Mouse (Mus musculus): ENCODE measurements around the gene Ift88.

GRCm38 (mm10) chr14:57423432-57424211 lies at the start of gene Ift88:
- TF ChIP-seq CTCF (IDR thresholded peaks at IDR 0.05; ENCODE audit: control insufficient read depth, insufficient read depth, insufficient read length) (no peak), MYOG (IDR thresholded peaks at IDR 0.05; ENCODE audit: control insufficient read depth, extremely low read depth, insufficient read length) (no peak), USF1 (IDR thresholded peaks at IDR 0.05; ENCODE audit: low read depth) (peak; percentile 82), CEBPB (IDR thresholded peaks at IDR 0.05; ENCODE audit: low read depth) (no peak), MAX (IDR thresholded peaks at IDR 0.05) (peak; percentile 14)

Data from C2C12 (cell line).